Mouse (Mus musculus) testis, adult 2 months (tissue): ENCODE results near the gene Egfl8.
A peak's percentile ranks its signal among the peaks of the same experiment; 100 is the strongest.

Experiments
- CTCF ChIP-seq: fragments of 200-500 bp; IDR thresholded peaks from 2 replicates; pipeline ENCODE4 v1.5.1; 2012; ENCODE audit warnings: low read depth, mild to moderate bottlenecking, inconsistent platforms, low read length, moderate library complexity; ENCODE audit not compliant: control insufficient read depth, insufficient read depth, insufficient replicate concordance
- POLR2A ChIP-seq: fragments of 200-500 bp; IDR thresholded peaks from 2 replicates; pipeline ENCODE4 v1.6.1; 2012; ENCODE audit warnings: low read depth, mild to moderate bottlenecking, inconsistent platforms, low read length, moderate library complexity; ENCODE audit not compliant: control insufficient read depth

- TF ChIP-seq CTCF, result no peak
- TF ChIP-seq POLR2A, result peak; percentile 48; the same call in 1 of the 2 replicates
Observed at GRCm38 (mm10) chr17:34627093-34627942, 11.5 kb upstream of the Egfl8 start.
